Mouse (Mus musculus) neural tube, embryonic 15.5 days (tissue): ENCODE measurements around the gene Lamb1. TPM values are rescaled to one million over a fixed set of nuclear protein-coding genes. Genes with fewer than 3 reads are reported as not detected.

Experiments used
- ATAC-seq: fragments of 200-750 bp; cut with Nextera tagmentation; 2 replicates; pipeline ENCODE4 v1.8.0; 2017; ENCODE audit warnings: mild to moderate bottlenecking, moderate TSS enrichment, moderate library complexity; ENCODE audit not compliant: low FRiP score
- H3K27ac ChIP-seq: fragments of 300-500 bp; sonication (generic); replicated peaks from 2 replicates; pipeline ENCODE4 v1.5.1; 2015; ENCODE audit warnings: mild to moderate bottlenecking, inconsistent platforms
- H3K27me3 ChIP-seq: fragments of 300-500 bp; sonication (generic); replicated peaks from 2 replicates; pipeline ENCODE4 v1.6.1; 2015; ENCODE audit warnings: inconsistent platforms
- H3K36me3 ChIP-seq: fragments of 300-500 bp; sonication (generic); 2 replicates; pipeline ENCODE4 v1.6.1; 2015; ENCODE audit warnings: inconsistent platforms
- H3K4me1 ChIP-seq: fragments of 300-500 bp; sonication (generic); 2 replicates; pipeline ENCODE4 v1.6.1; 2015; ENCODE audit warnings: inconsistent platforms
- H3K4me2 ChIP-seq: fragments of 300-500 bp; sonication (generic); 2 replicates; pipeline ENCODE4 v1.6.1; 2015; ENCODE audit warnings: inconsistent platforms, mild to moderate bottlenecking, moderate library complexity
- H3K4me3 ChIP-seq: fragments of 300-500 bp; sonication (generic); replicated peaks from 2 replicates; pipeline ENCODE4 v1.5.1; 2015; ENCODE audit warnings: mild to moderate bottlenecking, inconsistent platforms
- H3K9ac ChIP-seq: fragments of 300-500 bp; sonication (generic); replicated peaks from 2 replicates; pipeline ENCODE4 v1.6.1; 2015; ENCODE audit warnings: mild to moderate bottlenecking, inconsistent platforms
- H3K9me3 ChIP-seq: fragments of 300-500 bp; sonication (generic); replicated peaks from 2 replicates; pipeline ENCODE4 v1.6.1; 2016; ENCODE audit warnings: inconsistent platforms
- WGBS: fragments of 180-500 bp; shearing (Covaris S2); methylation state at CpG from one replicate; pipeline ENCODE4 v1.1.7; 2015; ENCODE audit warnings: mixed read lengths; 5-methylcytosine and 5-hydroxymethylcytosine counted together
- polyA plus RNA-seq: library from polyadenylated mRNA; unstranded; fragments of >200 nt; fragmentation: Nextera tagmentation; extraction: Ambion mirVana; gene quantifications from 2 replicates; pipeline ENCODE4 v1.2.1, GENCODE M21; 2015

Gene Lamb1
- polyA plus RNA-seq, 1 experiment from 2014 or later = 17.4 TPM

- 0 out of 2 replicates have a peak, but pooled peaks cover 5% of the 10 kb centered on the region for H3K36me3 ChIP-seq
- H3K4me2 ChIP-seq = no peak overlapping the region
- H3K27me3 ChIP-seq = no peaks in the 10 kb centered on the region
- WGBS = 69% methylated on average over 10 of the region's 10 CpGs
- H3K9me3 ChIP-seq = peaks cover 4% of the 10 kb centered on the region; the same call in 1 of the 2 replicates
- no peak overlapping the region for H3K9ac ChIP-seq
- no peak overlapping the region for H3K4me3 ChIP-seq
- no peak for ATAC-seq
- peaks cover 2% of the 10 kb centered on the region; the same call in 1 of the 2 replicates for H3K4me1 ChIP-seq
- H3K27ac ChIP-seq = 0 out of 2 replicates have a peak overlapping the region, but pooled peaks have one; percentile 18
Observed at GRCm38 (mm10) chr12:31318409-31318963, 53.5 kb downstream of the Lamb1 start.

GRCm38 (mm10) chr12:31320817-31321216 lies 55.8 kb downstream of the Lamb1 start:
- Histone ChIP-seq H3K27me3 (no peaks in the 10 kb centered on the region), H3K4me3 (no peak overlapping the region), H3K4me2 (no peak overlapping the region), H3K4me1 (peaks cover 2% of the 10 kb centered on the region; the same call in 1 of the 2 replicates), H3K27ac (no peak overlapping the region), H3K9ac (no peak overlapping the region), H3K36me3 (peaks cover 8% of the 10 kb centered on the region), H3K9me3 (no peaks in the 10 kb centered on the region)
- 89% methylated on average over 13 of the region's 13 CpGs for WGBS
- no peak for ATAC-seq

DNA sequence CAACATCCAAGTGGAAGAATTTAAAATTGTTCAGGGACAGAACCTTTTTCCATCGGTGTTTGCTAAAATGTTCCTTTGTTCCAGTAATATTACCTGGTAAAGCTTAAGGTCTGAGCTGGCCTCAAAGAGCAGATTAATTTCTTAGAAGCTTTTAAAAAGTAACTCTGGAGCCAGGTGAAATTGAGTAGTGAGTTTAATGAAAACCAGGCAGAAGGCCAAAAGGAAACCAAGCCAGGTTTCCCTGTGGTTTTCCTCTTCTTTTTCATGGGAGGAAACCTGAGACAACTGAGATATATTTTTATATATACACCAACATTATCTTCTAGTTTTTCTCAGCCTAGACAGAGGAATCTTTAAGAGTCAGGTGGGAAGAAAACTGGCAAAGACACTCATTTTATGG lies 56.5 kb downstream of the Lamb1 start:
- Histone ChIP-seq H3K27me3 (no peaks in the 10 kb centered on the region), H3K4me3 (no peak overlapping the region), H3K36me3 (peaks cover 13% of the 10 kb centered on the region), H3K9ac (no peak overlapping the region), H3K27ac (no peak overlapping the region), H3K9me3 (no peaks in the 10 kb centered on the region), H3K4me2 (no peak overlapping the region), H3K4me1 (peaks cover 2% of the 10 kb centered on the region; the same call in 1 of the 2 replicates)
- ATAC-seq = no peak
- WGBS = 96% methylated on average over 1 of the region's 1 CpGs

DNA sequence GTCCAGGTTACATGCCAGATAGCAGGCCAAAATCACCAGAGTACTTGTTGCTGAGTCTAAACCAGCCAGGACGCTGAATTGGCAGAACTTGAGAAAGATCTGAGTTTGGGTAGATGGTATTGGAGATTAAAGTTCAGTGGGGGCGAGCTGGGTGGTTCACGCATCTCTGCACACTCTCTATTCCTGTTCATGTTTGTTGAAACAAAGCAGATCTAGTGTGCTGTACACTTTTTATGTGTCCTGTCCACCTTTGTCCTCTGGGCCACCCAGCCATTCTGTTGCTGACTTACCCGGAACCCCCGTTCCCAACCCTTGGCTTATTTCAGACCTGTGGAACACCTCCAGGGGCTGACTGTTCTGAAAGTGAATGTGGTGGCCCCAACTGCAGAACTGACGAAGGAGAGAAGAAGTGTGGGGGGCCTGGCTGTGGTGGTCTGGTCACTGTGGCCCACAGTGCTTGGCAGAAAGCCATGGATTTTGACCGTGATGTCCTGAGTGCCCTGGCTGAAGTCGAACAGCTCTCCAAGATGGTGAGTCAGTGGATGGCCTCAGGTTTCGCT lies 58.2 kb downstream of the Lamb1 start:
- H3K4me2 ChIP-seq = no peak overlapping the region
- no peak for ATAC-seq
- no peak overlapping the region for H3K9ac ChIP-seq
- H3K4me1 ChIP-seq = peaks cover 2% of the 10 kb centered on the region; the same call in 1 of the 2 replicates
- no peaks in the 10 kb centered on the region for H3K9me3 ChIP-seq
- no peaks in the 10 kb centered on the region for H3K27me3 ChIP-seq
- no peak overlapping the region for H3K27ac ChIP-seq
- peaks cover 20% of the 10 kb centered on the region for H3K36me3 ChIP-seq
- H3K4me3 ChIP-seq = no peak overlapping the region
- WGBS = 86% methylated on average over 9 of the region's 9 CpGs

DNA sequence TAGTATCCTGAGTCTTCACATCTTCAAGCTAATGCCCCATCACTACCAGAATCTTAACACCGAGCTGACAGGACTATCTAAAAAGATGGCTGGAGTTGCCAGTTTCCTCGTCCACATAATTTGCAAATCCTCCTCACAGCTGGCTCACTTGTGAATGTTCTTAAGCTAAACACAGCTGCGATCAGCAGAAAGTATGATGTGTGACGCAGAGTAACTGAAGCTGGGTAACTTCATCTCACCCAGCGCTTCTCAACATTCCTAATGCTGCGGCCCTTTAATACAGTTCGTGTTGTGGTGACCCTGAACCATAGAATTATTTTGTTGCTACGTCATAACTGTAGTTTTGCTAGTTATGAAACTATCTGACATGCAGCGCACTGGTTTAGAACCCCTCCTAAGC lies 62.1 kb downstream of the Lamb1 start:
- no peak overlapping the region for H3K4me3 ChIP-seq
- H3K27me3 ChIP-seq = no peaks in the 10 kb centered on the region
- peaks cover 27% of the 10 kb centered on the region for H3K36me3 ChIP-seq
- H3K9ac ChIP-seq = no peak overlapping the region
- no peaks in the 10 kb centered on the region for H3K9me3 ChIP-seq
- WGBS = 95% methylated on average over 9 of the region's 9 CpGs
- no peak for ATAC-seq
- H3K4me1 ChIP-seq = no peaks in the 10 kb centered on the region
- no peak overlapping the region for H3K27ac ChIP-seq
- H3K4me2 ChIP-seq = no peak overlapping the region

DNA sequence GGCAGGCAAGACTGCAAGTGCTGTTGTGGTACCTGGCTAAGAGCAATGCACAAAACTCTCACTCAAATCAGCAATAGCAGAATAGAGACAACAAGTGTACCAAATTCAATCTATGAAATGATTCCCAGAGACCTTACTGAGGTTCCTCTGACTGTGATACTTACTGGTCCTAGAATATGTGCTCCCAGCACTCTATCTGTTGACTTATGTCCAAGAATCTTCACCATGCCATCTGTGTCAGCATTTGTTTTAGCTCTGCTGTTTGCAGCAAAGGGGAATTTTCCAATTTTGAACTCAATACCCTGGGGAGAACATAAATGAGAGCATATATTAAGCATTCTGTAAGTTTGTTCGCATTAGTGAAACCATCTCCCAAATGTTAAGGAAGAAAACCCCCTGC lies 68.2 kb downstream of the Lamb1 start:
- Histone ChIP-seq H3K4me2 (no peak overlapping the region), H3K9ac (no peak overlapping the region), H3K27me3 (no peaks in the 10 kb centered on the region), H3K36me3 (peaks cover 49% of the 10 kb centered on the region), H3K27ac (no peak overlapping the region), H3K4me1 (no peaks in the 10 kb centered on the region), H3K4me3 (no peak overlapping the region), H3K9me3 (no peaks in the 10 kb centered on the region)
- no peak for ATAC-seq
- WGBS = 86% methylated on average over 1 of the region's 1 CpGs

DNA sequence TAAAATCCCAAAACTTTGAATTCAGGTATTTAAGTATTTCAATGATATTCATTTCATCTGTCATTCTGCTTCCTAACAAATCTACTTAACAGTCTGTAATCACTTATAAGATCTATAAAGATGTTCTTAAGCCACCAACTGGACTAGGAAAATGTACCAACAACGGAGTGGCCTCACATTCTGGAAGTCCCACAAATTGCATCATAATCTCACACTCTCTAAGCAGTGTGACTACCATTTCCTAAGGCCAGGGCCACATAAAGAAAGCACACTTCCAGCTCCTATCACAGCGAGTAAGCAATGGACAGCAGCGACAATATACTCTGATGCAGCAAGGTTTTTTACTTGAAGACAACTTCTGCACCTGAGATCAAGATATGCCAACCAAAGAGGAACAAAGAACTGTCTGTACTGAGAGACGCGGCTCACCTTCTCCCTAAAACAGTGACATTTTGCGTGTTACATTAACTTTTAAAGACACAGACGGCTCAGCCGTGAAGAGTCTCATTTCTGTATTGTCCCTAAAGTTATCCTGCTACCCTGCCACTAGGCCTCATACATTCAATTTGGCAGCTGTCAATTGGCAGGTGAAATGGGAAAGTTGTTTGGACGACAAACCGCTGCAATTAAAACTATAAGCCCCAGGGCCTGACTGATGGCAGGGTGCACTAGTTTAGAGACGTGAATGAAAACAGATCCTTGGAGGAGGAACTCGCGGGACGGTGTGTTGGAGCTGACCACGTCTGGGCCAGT lies 85.3 kb downstream of the Lamb1 start:
- WGBS = 27% methylated on average over 15 of the region's 15 CpGs
- Histone ChIP-seq H3K36me3 (peaks cover 16% of the 10 kb centered on the region), H3K9ac (peak overlapping the region; percentile 95), H3K27me3 (no peaks in the 10 kb centered on the region), H3K9me3 (no peaks in the 10 kb centered on the region), H3K27ac (peak overlapping the region; percentile 87; the same call in 1 of the 2 replicates), H3K4me3 (peak overlapping the region; percentile 96), H3K4me2 (peak overlapping the region; percentile 80), H3K4me1 (peaks cover 24% of the 10 kb centered on the region)
- ATAC-seq = no peak

- H3K27ac ChIP-seq = peak within 1 kb of the TSS; percentile 87
- H3K4me1 ChIP-seq = peaks cover 24% of the 10 kb centered on the region
- 6% methylated on average over 66 of the region's 66 CpGs for WGBS
- peaks cover 13% of the 10 kb centered on the region for H3K36me3 ChIP-seq
- peak within 1 kb of the TSS; percentile 80 for H3K4me2 ChIP-seq
- H3K9me3 ChIP-seq = no peaks in the 10 kb centered on the region
- H3K4me3 ChIP-seq = peak within 1 kb of the TSS; percentile 96
- H3K27me3 ChIP-seq = no peaks in the 10 kb centered on the region
- peak; percentile 100 for ATAC-seq
- peak within 1 kb of the TSS; percentile 95 for H3K9ac ChIP-seq
Observed at GRCm38 (mm10) chr12:31350944-31351928, 86.2 kb downstream of the Lamb1 start, which contains the start of gene Dld. Dld (minus strand) TSS chr12:31351453.

DNA sequence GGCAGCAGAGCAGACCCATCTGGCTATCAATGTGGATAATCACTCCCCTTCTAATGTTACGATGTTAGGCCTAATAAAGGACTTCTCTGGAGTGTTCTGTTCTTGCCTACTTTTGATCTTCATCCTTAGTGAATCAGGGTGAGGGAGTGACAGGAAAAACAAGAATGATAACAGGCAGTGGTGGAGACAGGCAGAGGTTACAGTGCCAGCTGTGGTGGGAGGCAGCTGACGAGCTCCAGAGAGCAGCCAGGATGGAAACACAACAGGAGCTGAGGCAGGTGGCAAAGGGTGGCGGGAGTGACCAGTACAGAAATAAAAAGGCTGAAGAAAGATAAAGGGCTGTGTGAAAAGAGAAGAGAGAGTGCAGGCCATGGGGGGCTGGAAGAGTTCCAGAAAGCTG lies 101.4 kb downstream of the Lamb1 start:
- Histone ChIP-seq H3K9me3 (no peaks in the 10 kb centered on the region), H3K4me1 (no peaks in the 10 kb centered on the region), H3K27ac (no peak overlapping the region), H3K27me3 (no peaks in the 10 kb centered on the region), H3K4me2 (no peak overlapping the region), H3K4me3 (no peak overlapping the region), H3K9ac (no peak overlapping the region), H3K36me3 (no peaks in the 10 kb centered on the region)
- ATAC-seq = no peak
- 55% methylated on average over 3 of the region's 3 CpGs for WGBS

DNA sequence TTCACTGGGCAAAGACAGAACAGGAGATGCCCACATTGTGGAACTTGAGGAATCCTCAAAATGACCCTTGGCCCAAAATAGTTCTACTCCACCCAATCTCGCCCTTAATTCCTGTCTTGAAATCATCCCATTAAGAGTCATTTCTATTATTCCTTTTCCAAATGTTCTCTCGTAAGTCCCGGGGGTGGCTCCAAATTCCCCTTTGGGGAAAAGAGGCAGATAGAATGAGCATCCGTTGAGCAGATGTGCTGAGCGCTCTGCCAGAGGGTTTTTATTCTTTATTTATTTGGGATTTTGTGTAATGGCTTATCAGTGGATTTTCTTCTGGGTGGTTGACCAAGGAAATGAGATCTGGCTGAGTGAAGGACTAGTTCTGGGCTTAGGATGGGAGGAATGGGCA lies 102.7 kb downstream of the Lamb1 start:
- H3K4me1 ChIP-seq = no peaks in the 10 kb centered on the region
- H3K9me3 ChIP-seq = no peaks in the 10 kb centered on the region
- H3K9ac ChIP-seq = no peak overlapping the region
- ATAC-seq = no peak
- H3K4me2 ChIP-seq = no peak overlapping the region
- no peaks in the 10 kb centered on the region for H3K36me3 ChIP-seq
- H3K27ac ChIP-seq = no peak overlapping the region
- 81% methylated on average over 5 of the region's 5 CpGs for WGBS
- no peaks in the 10 kb centered on the region for H3K27me3 ChIP-seq
- H3K4me3 ChIP-seq = no peak overlapping the region

- Histone ChIP-seq H3K36me3 (no peaks in the 10 kb centered on the region), H3K9me3 (no peaks in the 10 kb centered on the region), H3K27ac (no peak overlapping the region), H3K4me3 (no peak overlapping the region), H3K9ac (no peak overlapping the region), H3K4me1 (no peaks in the 10 kb centered on the region), H3K27me3 (no peaks in the 10 kb centered on the region), H3K4me2 (no peak overlapping the region)
- WGBS = 93% methylated on average over 1 of the region's 1 CpGs
- no peak for ATAC-seq
Observed at GRCm38 (mm10) chr12:31369118-31369517, 104.1 kb downstream of the Lamb1 start.
